Mouse (Mus musculus): ENCODE data around the gene Gm4792. TPM values are rescaled to one million over a fixed set of nuclear protein-coding genes. Genes with fewer than 3 reads are reported as not detected.

The Gm4792 gene
- total RNA-seq, 1 experiment from 2014 or later: not detected

DNA sequence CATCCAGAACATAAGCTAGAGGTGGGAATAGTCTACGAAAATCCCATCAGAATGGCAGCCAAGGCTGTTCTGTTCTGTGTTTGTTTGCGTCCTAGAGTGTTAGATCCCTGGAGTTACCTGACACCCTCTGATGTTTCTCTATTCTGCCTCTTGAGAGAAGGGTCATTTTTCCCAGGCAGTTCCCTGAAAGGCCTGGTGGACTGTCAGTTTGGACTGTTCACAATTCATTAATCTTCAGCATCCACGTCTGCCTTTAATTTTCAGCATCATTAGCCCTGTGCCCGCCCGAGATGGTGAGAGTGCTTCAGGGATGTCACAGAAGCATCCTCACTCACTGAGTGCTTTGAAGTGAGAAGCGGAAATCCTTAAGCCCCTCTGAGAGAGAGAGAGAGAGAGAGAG is 42.8 kb downstream of the Gm4792 start:
- no peak for ATAC-seq (replicated peaks in 1 of 2; ENCODE audit: insufficient read depth in 1 of 2, low FRiP score in 2 of 2, low TSS enrichment in 1 of 2, low read depth in 1 of 2, poor library complexity in 2 of 2, severe bottlenecking in 2 of 2)

DNA sequence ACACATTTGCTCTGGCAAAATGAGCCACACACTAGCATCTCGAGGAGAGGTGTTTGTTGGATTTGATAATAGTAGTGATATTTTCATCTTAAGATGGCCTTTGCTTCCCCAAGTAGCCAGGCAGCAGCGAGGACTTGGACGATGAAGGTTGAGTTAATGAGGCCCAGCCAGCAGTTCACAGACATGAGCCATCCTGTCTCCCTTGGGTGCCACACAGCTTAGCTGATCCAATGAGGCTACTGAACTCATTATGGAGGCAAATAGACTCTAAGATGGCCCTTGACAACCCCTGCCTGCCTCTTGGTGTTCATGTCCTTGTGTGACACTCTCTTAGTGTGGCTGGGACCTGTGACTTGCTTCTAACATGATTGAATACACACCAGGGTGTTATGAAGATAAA is 43.7 kb downstream of the Gm4792 start:
- ATAC-seq (replicated peaks in 1 of 2; ENCODE audit: insufficient read depth in 1 of 2, low FRiP score in 2 of 2, low TSS enrichment in 1 of 2, low read depth in 1 of 2, poor library complexity in 2 of 2, severe bottlenecking in 2 of 2): no peak

DNA sequence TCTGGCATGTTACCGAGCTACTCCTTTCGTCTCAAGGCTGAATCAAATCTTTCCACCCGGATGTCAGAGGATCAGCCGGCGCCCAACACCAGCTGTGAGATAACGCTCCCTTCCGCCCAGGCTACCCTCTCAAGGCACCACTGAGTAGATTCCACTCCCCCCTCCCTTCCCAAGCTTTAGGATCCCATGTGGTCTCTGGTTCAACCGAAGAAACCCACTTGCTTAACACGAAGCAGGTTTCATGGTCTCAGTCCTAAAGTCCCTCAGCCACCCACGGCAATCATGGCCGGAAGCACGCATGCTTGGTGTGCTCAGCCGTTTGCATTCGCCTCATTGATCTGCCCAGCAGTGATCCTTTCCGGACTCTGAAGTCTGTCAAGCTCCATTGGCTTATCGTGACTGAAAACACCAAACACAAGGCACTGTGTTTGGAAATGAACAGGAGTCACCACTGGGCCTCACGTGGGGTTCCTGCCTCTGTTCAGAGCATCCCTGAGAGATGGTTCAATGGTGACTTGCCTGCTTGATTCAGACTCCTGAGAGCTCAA is 45.2 kb downstream of the Gm4792 start:
- ATAC-seq (replicated peaks in 1 of 2; ENCODE audit: insufficient read depth in 1 of 2, low FRiP score in 2 of 2, low TSS enrichment in 1 of 2, low read depth in 1 of 2, poor library complexity in 2 of 2, severe bottlenecking in 2 of 2): no peak

DNA sequence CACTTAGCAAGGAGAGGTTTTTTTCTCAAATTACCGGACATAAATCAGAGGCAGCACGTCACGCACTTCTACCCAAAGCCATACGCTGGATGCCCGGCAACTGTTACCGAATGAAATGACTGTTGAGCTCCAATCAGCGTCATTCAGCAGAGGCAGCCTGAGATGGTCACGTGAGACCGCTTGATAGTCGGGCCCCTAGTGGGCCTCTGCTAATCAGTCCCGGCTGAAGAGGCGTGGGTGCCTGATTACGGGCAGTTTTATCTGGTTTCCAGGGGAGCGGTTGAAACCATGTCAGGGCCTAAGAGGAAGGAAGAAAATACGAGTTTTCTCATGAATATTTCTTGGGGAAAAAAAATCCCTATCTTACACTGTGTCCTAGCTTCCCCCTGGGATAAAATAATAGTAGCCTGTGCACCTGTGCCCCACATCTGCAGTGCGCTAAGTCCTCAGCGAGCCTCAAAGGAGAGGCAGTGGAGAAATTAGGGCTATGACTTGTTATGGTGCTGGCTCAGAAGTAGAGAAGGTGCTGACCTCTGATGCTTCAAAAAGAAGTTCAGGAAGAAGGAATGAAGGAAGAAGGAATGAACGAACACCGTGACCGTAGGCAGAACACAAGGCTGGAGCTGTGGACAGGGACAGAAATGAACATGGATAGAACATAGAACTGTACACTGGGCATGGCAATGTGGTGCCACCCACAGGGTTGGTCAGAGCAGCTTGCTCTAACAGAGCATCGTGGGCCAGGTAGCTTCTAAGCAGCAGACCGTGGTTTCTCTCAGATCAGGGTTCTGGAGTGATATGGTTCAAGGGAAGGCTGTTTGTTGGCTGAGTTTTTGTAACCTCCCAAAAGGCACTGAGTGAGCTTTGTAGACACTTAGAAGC is 48.7 kb downstream of the Gm4792 start:
- ATAC-seq (replicated peaks in 1 of 2; ENCODE audit: insufficient read depth in 1 of 2, low FRiP score in 2 of 2, low TSS enrichment in 1 of 2, low read depth in 1 of 2, poor library complexity in 2 of 2, severe bottlenecking in 2 of 2): peak; percentile 27 to 36; a peak in 1 of 4 replicates

DNA sequence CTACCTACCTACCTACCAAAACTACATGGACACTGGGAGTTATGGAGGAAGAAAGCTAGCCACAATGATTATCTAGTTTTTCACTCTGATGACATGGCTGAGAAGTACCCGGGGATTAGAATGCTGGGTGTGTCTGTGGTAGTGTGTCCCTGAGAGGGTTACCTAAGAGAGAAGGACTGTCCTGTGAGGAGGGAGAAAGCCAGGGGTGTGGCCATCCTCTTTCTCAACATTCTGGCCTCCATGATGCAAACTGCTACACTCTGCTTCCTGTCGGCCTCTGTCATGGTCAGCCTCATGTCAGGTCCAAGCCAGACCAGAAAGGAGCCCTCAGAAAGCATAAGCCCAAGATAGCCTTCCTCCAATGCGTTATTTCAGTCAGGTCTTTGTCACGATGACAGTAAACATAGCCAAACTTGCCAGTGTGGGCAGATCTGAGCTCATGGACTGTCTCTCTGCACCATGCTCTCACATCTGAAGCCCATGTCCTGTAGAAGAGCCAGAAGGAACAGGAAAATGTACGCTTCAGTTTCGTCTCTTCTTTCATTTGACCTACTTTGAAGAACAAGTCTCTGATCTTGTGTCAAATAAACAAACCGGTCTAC is 50.7 kb downstream of the Gm4792 start:
- ATAC-seq (replicated peaks in 1 of 2; ENCODE audit: insufficient read depth in 1 of 2, low FRiP score in 2 of 2, low TSS enrichment in 1 of 2, low read depth in 1 of 2, poor library complexity in 2 of 2, severe bottlenecking in 2 of 2): no peak

Other genes with a start within 250 kb of the Gm4792 start
- 12.5 and 14.4 TPM in 2 replicates for gene Nr2c1, start 150.7 kb downstream of the Gm4792 start, total RNA-seq (2017)
- gene Ndufa12, start 100.0 kb downstream of the Gm4792 start, total RNA-seq (2017): 215 and 256 TPM in 2 replicates
- 0.15 and 11.3 TPM in 2 replicates for gene Tmcc3, start 13.2 kb upstream of the Gm4792 start, total RNA-seq (2017)